Mouse (Mus musculus): ENCODE results near the gene Sestd1. TPM values are rescaled to one million over a fixed set of nuclear protein-coding genes. Genes with fewer than 3 reads are reported as not detected.

The Sestd1 gene
- polyA plus RNA-seq, 1 experiment from 2014 or later = 17.1 TPM

GRCm38 (mm10) chr2:77201900-77202299 is 78.5 kb downstream of the Sestd1 start:
- Histone ChIP-seq H3K4me2 (no peak overlapping the region), H3K9me3 (no peaks in the 10 kb centered on the region), H3K27me3 (replicated peaks) (no peaks in the 10 kb centered on the region), H3K36me3 (0 out of 2 replicates have a peak, but pooled peaks cover 3% of the 10 kb centered on the region), H3K4me1 (0 out of 2 replicates have a peak, but pooled peaks cover 2% of the 10 kb centered on the region), H3K4me3 (replicated peaks) (no peak overlapping the region), H3K9ac (no peak overlapping the region), H3K27ac (no peak overlapping the region)
- 100% methylated on average over 1 of the region's 1 CpGs for WGBS
- ATAC-seq (ENCODE audit: insufficient read depth, low FRiP score, low read depth) = no peak

- Histone ChIP-seq H3K4me3 (replicated peaks) (no peak overlapping the region), H3K27me3 (replicated peaks) (no peaks in the 10 kb centered on the region), H3K9me3 (no peaks in the 10 kb centered on the region), H3K36me3 (0 out of 2 replicates have a peak, but pooled peaks cover 3% of the 10 kb centered on the region), H3K9ac (no peak overlapping the region), H3K4me1 (0 out of 2 replicates have a peak, but pooled peaks cover 2% of the 10 kb centered on the region), H3K4me2 (no peak overlapping the region), H3K27ac (no peak overlapping the region)
- ATAC-seq (ENCODE audit: insufficient read depth, low FRiP score, low read depth) = no peak; the same call in 1 of the 2 replicates
- 85% methylated on average over 5 of the region's 5 CpGs for WGBS
Measured at GRCm38 (mm10) chr2:77200958-77201614, 79.3 kb downstream of the Sestd1 start.

DNA sequence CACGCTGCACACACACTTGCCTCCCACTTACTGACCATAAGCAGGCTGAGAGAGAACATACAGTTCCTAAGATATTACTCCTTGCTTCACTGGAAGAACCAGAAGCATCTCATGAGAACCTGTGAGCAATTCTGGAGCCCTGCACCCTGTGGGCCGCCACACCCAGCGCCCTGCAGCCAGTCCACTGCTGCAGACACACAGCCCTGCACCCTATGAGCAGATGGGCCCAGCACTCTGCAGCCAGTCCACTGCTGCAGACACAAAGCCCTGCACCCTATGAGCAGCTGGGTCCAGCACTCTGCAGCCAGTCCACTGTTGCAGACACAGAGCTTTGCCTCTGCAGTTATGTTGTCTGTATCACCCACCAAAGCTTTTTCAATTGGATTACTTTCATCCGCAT is 80.0 kb downstream of the Sestd1 start:
- no peak overlapping the region for H3K27ac ChIP-seq
- no peak overlapping the region for H3K4me3 ChIP-seq (replicated peaks)
- no peaks in the 10 kb centered on the region for H3K9me3 ChIP-seq
- 90% methylated on average over 4 of the region's 4 CpGs for WGBS
- H3K36me3 ChIP-seq = no peaks in the 10 kb centered on the region
- no peak overlapping the region for H3K9ac ChIP-seq
- ATAC-seq (ENCODE audit: insufficient read depth, low FRiP score, low read depth) = no peak
- no peaks in the 10 kb centered on the region for H3K27me3 ChIP-seq (replicated peaks)
- H3K4me1 ChIP-seq = 0 out of 2 replicates have a peak, but pooled peaks cover 2% of the 10 kb centered on the region
- no peak overlapping the region for H3K4me2 ChIP-seq

DNA sequence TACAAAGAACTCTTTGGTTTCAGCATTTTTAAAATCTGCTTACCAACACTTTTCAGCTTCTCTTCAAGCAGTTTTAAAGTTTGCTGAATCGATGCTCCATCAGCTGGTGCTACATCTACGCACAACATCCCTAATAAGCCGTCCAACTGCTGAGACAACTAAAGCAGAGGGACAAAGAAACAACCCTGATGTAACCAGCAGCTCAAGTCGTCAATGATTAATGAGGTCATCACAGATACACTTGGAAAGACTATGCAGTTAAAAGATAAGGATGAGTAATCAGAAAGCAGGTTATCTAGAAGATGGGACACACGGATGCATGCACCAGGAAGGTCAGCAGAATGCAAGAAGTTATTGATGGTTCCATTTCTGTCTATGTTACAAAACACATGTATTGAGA is 82.1 kb downstream of the Sestd1 start:
- Histone ChIP-seq H3K4me1 (0 out of 2 replicates have a peak, but pooled peaks cover 2% of the 10 kb centered on the region), H3K9me3 (no peaks in the 10 kb centered on the region), H3K27me3 (replicated peaks) (no peaks in the 10 kb centered on the region), H3K9ac (no peak overlapping the region), H3K27ac (no peak overlapping the region), H3K4me3 (replicated peaks) (no peak overlapping the region), H3K36me3 (peaks cover 4% of the 10 kb centered on the region; the same call in 1 of the 2 replicates), H3K4me2 (no peak overlapping the region)
- ATAC-seq (ENCODE audit: insufficient read depth, low FRiP score, low read depth) = no peak
- WGBS = 55% methylated on average over 5 of the region's 5 CpGs

DNA sequence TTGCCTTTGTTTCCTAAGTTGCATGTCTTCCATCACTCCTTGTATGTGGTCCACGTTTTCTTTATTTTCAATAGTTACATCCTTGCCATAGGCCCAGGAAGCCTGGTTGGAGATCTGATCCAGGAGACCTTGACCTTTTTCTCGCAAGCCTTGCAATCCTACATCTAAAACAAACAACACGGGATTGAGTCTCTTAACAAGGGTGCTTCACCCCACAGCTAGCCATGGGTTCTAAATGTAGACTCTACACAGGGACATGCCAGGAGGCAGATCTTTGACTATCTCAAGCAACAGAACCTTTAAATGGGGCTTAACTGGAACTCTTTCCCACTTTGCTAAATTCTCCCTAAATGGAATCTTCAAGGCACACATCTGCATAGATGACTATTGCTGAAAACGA is 83.6 kb downstream of the Sestd1 start:
- peaks cover 4% of the 10 kb centered on the region; the same call in 1 of the 2 replicates for H3K36me3 ChIP-seq
- H3K4me3 ChIP-seq (replicated peaks) = no peak overlapping the region
- no peak overlapping the region for H3K27ac ChIP-seq
- no peak for ATAC-seq (ENCODE audit: insufficient read depth, low FRiP score, low read depth)
- H3K9ac ChIP-seq = no peak overlapping the region
- no peaks in the 10 kb centered on the region for H3K27me3 ChIP-seq (replicated peaks)
- no peaks in the 10 kb centered on the region for H3K9me3 ChIP-seq
- WGBS = 81% methylated on average over 4 of the region's 4 CpGs
- 0 out of 2 replicates have a peak, but pooled peaks cover 2% of the 10 kb centered on the region for H3K4me1 ChIP-seq
- H3K4me2 ChIP-seq = no peak overlapping the region

- Histone ChIP-seq H3K9ac (no peak overlapping the region), H3K36me3 (peaks cover 4% of the 10 kb centered on the region; the same call in 1 of the 2 replicates), H3K27ac (no peak overlapping the region), H3K27me3 (replicated peaks) (no peaks in the 10 kb centered on the region), H3K4me2 (no peak overlapping the region), H3K4me1 (no peaks in the 10 kb centered on the region), H3K4me3 (replicated peaks) (no peak overlapping the region), H3K9me3 (no peaks in the 10 kb centered on the region)
- WGBS = 88% methylated on average over 5 of the region's 5 CpGs
- no peak for ATAC-seq (ENCODE audit: insufficient read depth, low FRiP score, low read depth)
Measured at GRCm38 (mm10) chr2:77195056-77195455, 85.3 kb downstream of the Sestd1 start.

DNA sequence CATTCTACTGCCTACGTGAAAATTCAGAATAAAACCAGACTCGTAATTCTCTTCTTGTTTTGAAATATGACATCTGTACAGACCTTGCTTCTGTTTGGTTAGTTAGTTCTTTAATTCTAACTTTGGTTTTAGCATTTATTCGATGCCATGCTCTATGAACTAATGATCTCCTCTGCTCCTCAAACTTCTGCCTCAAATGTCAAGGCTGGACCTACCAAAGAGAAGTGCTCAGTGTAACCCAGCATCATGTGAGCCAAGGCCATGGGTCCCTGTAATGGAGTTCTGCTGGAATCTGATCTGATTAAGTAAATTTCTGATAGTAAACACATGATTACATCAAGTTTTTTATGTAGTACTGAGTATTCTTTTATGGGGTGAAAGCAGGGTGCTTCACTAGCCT is 88.6 kb downstream of the Sestd1 start:
- ATAC-seq (ENCODE audit: insufficient read depth, low FRiP score, low read depth) = no peak
- Histone ChIP-seq H3K4me3 (replicated peaks) (no peak overlapping the region), H3K36me3 (peaks cover 4% of the 10 kb centered on the region; the same call in 1 of the 2 replicates), H3K4me2 (no peak overlapping the region), H3K27ac (no peak overlapping the region), H3K9ac (no peak overlapping the region), H3K27me3 (replicated peaks) (no peaks in the 10 kb centered on the region), H3K9me3 (no peaks in the 10 kb centered on the region), H3K4me1 (no peaks in the 10 kb centered on the region)
- whole genome bisulfite sequencing = 94% methylated on average over 3 of the region's 3 CpGs

DNA sequence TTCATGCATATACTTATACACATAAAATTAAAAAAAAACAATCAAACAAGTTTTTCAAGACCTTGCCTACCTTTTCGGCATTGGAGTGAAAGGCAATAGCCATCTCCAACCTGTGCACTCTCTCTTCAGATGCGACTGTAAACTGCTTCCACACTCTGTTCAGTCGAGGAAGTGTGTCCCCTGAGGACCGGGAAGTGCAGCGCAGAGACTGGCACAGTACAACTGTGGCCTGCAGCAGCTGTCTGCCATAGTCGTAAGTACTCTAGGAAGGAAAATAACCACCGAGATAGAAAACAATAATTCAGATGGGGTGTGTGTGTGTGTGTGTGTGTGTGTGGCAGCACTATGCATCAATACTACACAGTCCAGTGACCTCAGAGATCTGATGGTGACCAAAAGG is 89.5 kb downstream of the Sestd1 start:
- no peak overlapping the region for H3K4me3 ChIP-seq (replicated peaks)
- H3K9ac ChIP-seq = no peak overlapping the region
- ATAC-seq (ENCODE audit: insufficient read depth, low FRiP score, low read depth) = no peak
- H3K9me3 ChIP-seq = no peaks in the 10 kb centered on the region
- peaks cover 4% of the 10 kb centered on the region; the same call in 1 of the 2 replicates for H3K36me3 ChIP-seq
- WGBS = 91% methylated on average over 7 of the region's 7 CpGs
- no peaks in the 10 kb centered on the region for H3K4me1 ChIP-seq
- H3K27me3 ChIP-seq (replicated peaks) = no peaks in the 10 kb centered on the region
- H3K4me2 ChIP-seq = no peak overlapping the region
- no peak overlapping the region for H3K27ac ChIP-seq

- Histone ChIP-seq H3K9me3 (no peaks in the 10 kb centered on the region), H3K4me3 (replicated peaks) (no peak overlapping the region), H3K9ac (no peak overlapping the region), H3K4me2 (no peak overlapping the region), H3K27ac (no peak overlapping the region), H3K36me3 (peaks cover 4% of the 10 kb centered on the region; the same call in 1 of the 2 replicates), H3K4me1 (no peaks in the 10 kb centered on the region), H3K27me3 (replicated peaks) (no peaks in the 10 kb centered on the region)
- no peak for ATAC-seq (ENCODE audit: insufficient read depth, low FRiP score, low read depth)
- 91% methylated on average over 3 of the region's 3 CpGs for WGBS
Measured at GRCm38 (mm10) chr2:77190301-77190700, 90.1 kb downstream of the Sestd1 start.

DNA sequence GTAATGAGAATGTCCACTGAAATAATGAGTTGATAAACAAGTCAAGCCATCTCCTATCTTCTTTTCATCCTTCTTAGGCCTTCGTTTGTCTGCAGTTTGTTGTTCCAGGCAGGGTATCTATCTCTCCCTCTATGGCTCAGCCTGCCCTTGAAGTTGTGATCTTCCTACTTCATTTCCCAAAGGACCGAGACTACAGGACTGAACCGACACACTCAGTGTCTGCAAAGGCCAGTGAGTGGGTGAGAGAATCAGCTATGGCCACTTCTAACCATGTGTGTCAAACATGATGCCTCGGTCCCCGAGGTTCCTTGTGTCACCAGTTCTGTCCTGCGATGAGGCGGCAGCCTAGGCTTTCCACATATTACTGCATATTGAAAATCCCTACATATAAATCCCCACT is 90.7 kb downstream of the Sestd1 start:
- no peak overlapping the region for H3K4me3 ChIP-seq (replicated peaks)
- H3K27me3 ChIP-seq (replicated peaks) = no peaks in the 10 kb centered on the region
- H3K4me1 ChIP-seq = no peaks in the 10 kb centered on the region
- no peak for ATAC-seq (ENCODE audit: insufficient read depth, low FRiP score, low read depth)
- H3K27ac ChIP-seq = no peak overlapping the region
- WGBS = 93% methylated on average over 7 of the region's 7 CpGs
- H3K9me3 ChIP-seq = no peaks in the 10 kb centered on the region
- H3K4me2 ChIP-seq = no peak overlapping the region
- no peak overlapping the region for H3K9ac ChIP-seq
- no peaks in the 10 kb centered on the region for H3K36me3 ChIP-seq

GRCm38 (mm10) chr2:77187501-77187900 is 92.9 kb downstream of the Sestd1 start:
- Histone ChIP-seq H3K4me1 (peaks cover 9% of the 10 kb centered on the region; the same call in 1 of the 2 replicates), H3K4me2 (no peak overlapping the region), H3K9ac (no peak overlapping the region), H3K36me3 (no peaks in the 10 kb centered on the region), H3K4me3 (replicated peaks) (no peak overlapping the region), H3K27me3 (replicated peaks) (no peaks in the 10 kb centered on the region), H3K27ac (no peak overlapping the region), H3K9me3 (no peaks in the 10 kb centered on the region)
- 91% methylated on average over 3 of the region's 3 CpGs for WGBS
- ATAC-seq (ENCODE audit: insufficient read depth, low FRiP score, low read depth) = no peak

- H3K9me3 ChIP-seq = no peaks in the 10 kb centered on the region
- no peak for ATAC-seq (ENCODE audit: insufficient read depth, low FRiP score, low read depth)
- no peaks in the 10 kb centered on the region for H3K36me3 ChIP-seq
- peaks cover 9% of the 10 kb centered on the region; the same call in 1 of the 2 replicates for H3K4me1 ChIP-seq
- H3K4me3 ChIP-seq (replicated peaks) = no peak overlapping the region
- H3K27ac ChIP-seq = no peak overlapping the region
- no peak overlapping the region for H3K9ac ChIP-seq
- 83% methylated on average over 8 of the region's 8 CpGs for WGBS
- H3K27me3 ChIP-seq (replicated peaks) = no peaks in the 10 kb centered on the region
- H3K4me2 ChIP-seq = no peak overlapping the region
Measured at GRCm38 (mm10) chr2:77186912-77187311, 93.5 kb downstream of the Sestd1 start.
